Mouse (Mus musculus): ENCODE results near the gene Inka1.

Inka1 gene

GRCm38 (mm10) chr9:107984052-107984753 is 1.5 kb downstream of the Inka1 start:
- no peak for DNase-seq (ENCODE audit: low spot score in 2 of 2)

- DNase-seq (ENCODE audit: low spot score in 2 of 2) = peak in 1 of 2 experiments; percentile 42
Measured at GRCm38 (mm10) chr9:107983421-107983890, 2.2 kb downstream of the Inka1 start.

DNA sequence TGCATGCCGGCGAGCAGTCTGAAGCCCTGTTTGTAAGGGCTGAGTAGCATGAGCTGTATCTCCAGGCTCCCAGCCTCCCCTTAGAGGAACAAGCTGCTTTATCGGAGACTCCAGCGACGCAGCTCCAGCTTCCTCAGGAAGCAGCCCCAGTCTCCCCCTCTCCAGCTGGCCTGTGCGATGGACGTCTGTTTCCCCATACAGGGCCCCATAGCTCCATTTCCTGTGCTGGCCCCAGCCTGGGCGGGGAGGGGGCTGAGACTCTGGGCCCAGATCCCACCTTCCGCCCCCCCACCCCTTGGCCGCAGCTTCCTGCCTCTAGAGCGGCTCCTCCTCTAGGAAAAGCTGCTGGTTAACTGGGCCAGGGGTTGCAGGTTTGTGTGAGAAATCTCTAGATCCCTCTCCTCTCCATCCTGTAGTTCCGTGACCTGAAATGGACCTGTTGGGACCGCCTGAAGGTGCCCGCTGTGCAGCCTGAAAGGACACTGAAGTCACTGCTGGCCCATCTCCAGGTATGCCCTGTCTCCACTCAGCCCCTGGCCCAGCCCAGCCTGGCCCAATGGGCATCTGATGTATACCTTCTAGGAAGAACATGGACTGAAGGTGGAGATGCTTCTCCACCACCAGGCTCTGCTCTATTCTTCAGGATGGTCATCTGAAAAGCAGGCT is 2.9 kb downstream of the Inka1 start, which contains the start of gene Gm20661:
Gene Gm20661 (plus strand): TSS at position 378 of the 666 bp plus-strand sequence.
- DNase-seq (ENCODE audit: low spot score in 2 of 2) = peak in 1 of 2 experiments; percentile 35

DNA sequence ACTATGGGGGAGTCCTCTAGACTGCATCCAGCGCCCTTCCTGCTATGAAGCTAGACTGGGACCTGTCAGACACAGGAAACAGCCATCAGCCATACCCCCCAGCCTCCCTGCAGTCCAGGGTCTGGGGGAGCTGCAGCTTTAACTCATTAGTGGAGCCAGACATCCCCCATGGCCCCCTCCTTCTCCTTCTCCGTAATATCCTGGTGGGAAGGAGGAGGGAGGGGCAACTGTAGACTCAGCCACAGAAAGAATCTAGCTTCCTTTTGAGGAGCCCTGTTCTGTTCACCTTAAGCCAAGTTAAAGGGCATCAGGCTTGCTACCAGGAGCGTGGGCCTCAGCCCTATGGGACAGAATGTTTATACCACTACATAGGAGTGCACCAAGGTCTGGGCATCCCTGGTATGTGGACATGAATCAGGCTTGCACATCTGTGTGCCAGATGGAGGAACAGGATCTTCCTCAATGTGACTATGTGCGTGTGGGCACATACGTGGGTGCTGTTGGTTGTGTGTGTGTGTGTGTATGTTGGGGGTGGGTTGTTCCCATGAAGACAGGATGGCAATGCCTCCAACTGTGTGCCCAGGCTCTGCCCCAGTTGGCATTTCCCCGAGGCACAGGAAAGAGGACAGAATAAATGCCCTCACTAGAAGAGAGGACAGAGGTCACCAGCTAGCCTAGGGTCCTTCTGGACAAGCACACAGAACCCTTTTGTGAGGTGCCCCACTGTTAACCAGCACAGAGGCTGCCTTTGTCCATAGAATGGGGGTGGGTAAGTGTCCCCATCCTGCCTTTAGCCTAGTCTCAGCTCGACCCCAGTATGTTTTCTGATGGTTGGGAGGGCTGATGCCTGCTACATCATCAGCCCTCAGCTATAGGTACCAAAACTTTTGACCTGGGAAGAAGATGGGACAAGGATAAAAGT is 3.7 kb downstream of the Inka1 start:
- DNase-seq (ENCODE audit: low spot score in 2 of 2) = peak in 1 of 2 experiments; percentile 60

DNA sequence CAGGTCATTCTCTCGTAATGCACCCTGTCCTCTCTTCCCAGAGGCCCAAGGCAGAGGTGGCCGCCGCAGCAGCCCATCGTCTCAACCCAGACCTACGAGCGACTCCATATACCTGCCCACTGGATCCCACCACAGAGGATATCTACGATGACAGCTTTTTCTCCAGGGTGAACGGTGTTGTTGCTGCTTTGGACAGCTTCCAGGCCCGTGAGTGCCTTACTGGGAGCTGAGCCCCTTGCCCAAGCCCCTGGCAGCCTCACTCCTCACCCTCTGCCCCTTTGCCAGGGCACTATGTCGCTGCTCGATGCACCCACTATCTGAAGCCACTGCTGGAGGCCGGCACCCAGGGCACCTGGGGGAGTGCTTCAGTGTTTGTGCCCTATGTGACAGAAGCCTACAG is 6.9 kb downstream of the Inka1 start:
- no peak for DNase-seq (ENCODE audit: low spot score in 2 of 2)

DNA sequence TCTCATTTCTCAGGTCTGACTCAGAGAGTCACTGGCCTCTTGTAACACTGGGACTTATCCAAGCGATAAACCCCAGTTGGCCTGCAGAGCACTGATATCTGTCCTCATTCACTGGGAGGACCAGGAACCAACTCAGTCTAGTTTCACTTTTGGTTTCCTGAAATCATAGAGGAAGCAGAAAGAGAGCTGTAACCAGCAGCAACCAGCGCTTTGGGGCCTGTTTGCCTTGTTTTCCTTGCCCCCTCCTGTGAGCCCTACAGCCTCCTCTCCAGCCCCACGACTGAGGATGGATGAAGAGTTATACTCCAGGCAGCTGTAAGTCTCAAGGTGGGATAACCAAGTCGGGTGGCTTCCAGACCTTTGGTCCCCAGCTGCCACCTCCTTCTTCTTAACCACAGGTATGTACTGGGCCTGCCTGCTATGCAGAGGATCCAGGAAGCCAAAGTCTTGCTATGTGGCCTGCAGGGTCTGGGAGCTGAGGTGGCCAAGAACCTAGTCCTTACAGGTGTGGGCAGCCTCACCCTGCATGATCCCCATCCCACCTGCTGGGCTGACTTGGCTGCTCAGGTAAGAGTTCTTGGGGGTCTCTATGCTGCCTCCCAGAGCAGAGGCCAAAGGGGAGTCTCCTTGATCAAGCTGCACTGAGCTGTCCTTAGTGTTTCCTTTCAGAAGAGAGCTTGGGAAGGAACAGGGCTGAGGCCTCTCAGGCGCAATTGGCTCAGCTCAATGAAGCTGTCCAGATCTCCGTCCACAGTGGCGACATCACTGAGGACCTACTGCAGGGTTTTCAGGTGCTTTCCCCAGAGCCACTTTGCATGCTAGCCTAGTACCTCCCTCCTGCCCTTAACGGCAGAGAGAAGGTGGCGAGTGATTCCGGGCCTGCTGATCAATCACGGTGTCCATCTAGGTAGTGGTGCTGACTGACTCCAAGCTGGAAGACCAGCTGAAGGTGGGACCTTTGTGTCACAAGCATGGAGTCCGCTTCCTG is 10.0 kb downstream of the Inka1 start, which contains the start of gene Uba7:
Gene Uba7 (plus strand): TSS at position 107 of the 988 bp plus-strand sequence.
- no peak for DNase-seq (ENCODE audit: low spot score in 2 of 2)

DNA sequence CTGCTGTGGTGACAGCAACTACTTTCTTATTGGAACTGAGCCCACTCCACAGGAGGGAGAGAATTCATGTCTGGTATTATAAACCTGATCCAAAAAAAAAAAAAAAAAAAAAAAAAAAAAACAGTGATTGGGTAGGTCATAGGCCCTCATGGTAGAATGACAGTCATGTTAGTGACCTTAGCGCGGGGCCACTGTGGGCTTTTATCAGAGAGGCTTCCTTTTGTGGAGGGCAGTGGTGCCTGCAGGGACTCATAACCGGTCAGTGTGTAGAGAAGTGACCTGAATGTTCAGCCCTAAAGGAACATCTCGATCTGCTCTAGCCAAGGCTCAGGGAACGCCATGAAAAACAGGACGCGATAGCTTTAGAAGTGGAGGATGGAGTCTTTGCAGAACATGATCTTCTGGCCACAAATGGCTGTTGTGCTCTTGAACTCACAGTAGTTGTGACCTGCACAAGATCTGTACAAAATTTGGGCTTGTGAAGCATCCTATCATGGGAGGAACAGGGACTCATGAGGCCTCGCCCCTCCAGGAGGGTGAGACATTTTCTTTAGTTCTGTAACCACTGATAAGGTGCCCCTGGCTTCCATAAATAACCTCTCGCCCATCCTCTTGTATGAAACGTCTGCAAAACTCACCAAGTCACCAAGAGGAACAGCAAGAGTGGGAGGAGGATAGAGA is 11.0 kb downstream of the Inka1 start:
- DNase-seq (ENCODE audit: low spot score in 2 of 2) = no peak

DNA sequence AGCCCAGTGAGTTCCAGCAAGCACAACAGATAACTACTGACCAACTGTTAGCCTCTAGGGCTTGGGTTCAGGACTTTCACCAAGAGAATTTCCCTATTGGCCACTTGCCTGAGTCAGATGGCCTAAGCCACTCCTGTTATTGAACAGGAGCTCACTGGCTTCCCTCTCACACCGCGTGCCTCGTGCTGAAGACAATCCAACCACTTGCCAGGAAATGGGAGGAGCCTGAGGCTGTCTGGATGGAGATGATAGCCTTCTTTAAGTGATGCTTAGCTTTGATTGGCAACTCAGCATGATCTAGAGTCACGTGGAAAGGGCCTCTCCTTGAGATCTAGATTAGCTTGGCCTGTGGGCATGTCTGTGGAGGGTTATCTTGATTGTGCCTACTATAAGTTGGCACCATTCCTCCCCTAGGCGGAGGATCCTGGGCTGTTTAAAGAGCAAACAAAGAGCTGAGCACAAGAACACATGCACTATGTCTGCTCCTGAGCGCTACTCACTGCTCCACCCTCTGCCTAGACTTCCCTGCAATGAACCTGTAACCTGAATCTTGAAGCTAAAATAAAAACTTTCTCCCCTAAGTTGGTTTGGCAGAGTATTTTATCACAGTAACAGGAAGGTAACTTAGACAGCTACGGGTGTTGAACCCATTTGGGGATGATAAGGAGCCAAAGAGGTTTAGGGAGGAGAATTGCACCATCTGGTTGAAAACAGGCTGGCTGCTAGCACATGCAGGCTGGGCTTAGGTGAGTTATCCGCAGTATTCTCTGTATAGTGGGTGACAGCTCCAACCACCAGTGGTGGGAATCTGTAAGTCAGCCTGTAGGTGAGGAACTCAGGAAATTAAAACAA is 13.8 kb downstream of the Inka1 start:
- DNase-seq (ENCODE audit: low spot score in 2 of 2) = no peak

GRCm38 (mm10) chr9:107970311-107970710 is 15.4 kb downstream of the Inka1 start:
- DNase-seq (ENCODE audit: low spot score in 2 of 2) = no peak

- DNase-seq (ENCODE audit: low spot score in 2 of 2) = no peak
Measured at GRCm38 (mm10) chr9:107968531-107968930, 17.1 kb downstream of the Inka1 start.

- DNase-seq (ENCODE audit: low spot score in 2 of 2) = no peak
Measured at GRCm38 (mm10) chr9:107967437-107967836, 18.2 kb downstream of the Inka1 start.

- no peak for DNase-seq (ENCODE audit: low spot score in 2 of 2)
Measured at GRCm38 (mm10) chr9:107966676-107967075, 19.0 kb downstream of the Inka1 start.

- no peak for DNase-seq (ENCODE audit: low spot score in 2 of 2)
Measured at GRCm38 (mm10) chr9:107964681-107965080, 21.0 kb downstream of the Inka1 start.

DNA sequence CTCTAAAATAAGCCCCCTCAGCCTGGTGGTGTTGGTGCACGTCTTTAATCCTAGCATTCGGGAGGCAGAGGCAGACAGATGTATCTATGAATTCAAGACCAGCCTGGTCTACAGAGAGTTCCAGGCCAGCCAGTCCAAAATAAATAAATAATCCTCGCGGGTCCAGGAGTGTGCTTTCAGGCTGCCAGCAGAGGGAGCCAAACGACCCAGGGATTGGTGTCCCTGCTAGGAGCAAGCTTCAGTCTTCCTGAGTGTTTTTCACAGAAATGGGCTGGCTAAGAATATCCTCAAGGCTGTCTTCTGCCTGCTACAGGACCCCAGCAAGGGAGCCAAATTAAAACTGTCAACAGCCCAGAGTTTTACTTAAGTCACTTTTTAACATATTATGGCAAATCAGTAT is 22.0 kb downstream of the Inka1 start:
- DNase-seq (ENCODE audit: low spot score in 2 of 2) = peak in 1 of 2 experiments; percentile 84

DNA sequence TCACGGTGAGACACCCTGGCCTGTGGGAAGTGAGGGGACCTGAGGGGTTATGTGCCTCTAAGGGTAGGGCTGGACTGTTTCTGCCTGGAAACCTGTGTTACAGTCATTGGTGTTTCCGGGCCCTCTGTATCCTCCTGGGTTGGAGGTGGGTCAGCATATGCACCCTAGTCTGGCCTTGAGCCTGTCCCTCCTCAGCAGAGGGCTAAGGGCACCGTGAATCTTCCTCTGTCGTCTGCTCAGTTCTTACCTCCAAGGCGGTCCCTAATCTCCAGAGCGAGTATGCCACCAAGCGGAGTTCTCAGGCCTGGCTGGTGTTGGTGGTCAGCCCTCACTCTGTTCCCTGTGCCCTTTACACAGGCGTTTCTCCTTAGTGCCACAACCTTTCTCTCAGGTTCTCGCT is 22.8 kb downstream of the Inka1 start:
- DNase-seq (ENCODE audit: low spot score in 2 of 2) = no peak

DNA sequence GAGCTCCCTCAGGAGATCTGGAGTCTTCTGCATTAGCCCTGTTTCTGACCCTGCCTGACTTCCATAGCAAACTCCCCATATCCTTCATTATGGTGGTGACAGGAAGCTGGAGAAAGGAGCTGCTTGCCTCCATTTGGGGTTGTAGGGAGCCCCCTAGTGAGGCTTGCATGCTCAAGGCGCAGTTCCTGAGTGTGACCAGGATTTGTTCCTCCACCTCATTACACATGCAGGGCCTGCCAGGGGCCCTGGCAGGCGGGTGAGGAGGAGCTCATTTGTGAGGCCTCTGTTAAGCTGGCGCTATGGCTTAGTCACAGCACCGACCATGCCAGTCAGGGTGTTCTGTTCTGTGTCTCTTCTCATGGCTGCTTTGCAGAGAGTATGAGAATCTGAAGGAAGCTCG is 23.8 kb downstream of the Inka1 start:
- DNase-seq (ENCODE audit: low spot score in 2 of 2) = peak; percentile 72 to 82

- peak; percentile 89 to 91 for DNase-seq (ENCODE audit: low spot score in 2 of 2)
Measured at GRCm38 (mm10) chr9:107961351-107961762, 24.3 kb downstream of the Inka1 start.

- DNase-seq (ENCODE audit: low spot score in 2 of 2) = no peak
Measured at GRCm38 (mm10) chr9:107960928-107961327, 24.8 kb downstream of the Inka1 start.

GRCm38 (mm10) chr9:107959896-107960295 is 25.8 kb downstream of the Inka1 start:
- DNase-seq (ENCODE audit: low spot score in 2 of 2) = no peak

All from left cerebral cortex, adult 9 months (tissue).